Mouse (Mus musculus) thymus, postnatal 14 days (tissue): Measurements from ENCODE around the gene Pak3.

ENCODE experiments used
- DNase-seq: peaks from one replicate; pipeline ENCODE4 v3.0.0; 2021

Pak3 gene

DNA sequence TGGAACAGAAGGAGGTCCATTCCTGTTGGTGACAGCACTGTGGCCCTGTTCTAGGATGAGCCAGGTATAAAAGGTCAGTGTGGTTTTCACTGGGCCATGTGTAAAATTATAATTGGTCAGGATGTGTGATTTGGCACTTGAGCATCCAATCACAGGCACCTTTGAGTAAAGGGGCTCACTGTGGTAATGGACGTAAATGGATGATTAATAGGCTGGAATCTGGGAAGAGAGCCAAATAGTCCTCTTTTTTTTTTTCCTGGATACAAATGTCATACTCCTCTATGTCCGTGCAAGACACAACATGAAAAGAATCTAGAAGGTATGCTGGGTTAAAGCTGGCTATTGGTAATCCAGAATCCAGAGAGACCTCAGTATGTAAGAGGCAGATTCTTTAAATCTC lies 147.4 kb downstream of the Pak3 start:
- no peak for DNase-seq

GRCm38 (mm10) chrX:143666991-143667390 lies 148.6 kb downstream of the Pak3 start:
- DNase-seq, result peak; percentile 2

DNA sequence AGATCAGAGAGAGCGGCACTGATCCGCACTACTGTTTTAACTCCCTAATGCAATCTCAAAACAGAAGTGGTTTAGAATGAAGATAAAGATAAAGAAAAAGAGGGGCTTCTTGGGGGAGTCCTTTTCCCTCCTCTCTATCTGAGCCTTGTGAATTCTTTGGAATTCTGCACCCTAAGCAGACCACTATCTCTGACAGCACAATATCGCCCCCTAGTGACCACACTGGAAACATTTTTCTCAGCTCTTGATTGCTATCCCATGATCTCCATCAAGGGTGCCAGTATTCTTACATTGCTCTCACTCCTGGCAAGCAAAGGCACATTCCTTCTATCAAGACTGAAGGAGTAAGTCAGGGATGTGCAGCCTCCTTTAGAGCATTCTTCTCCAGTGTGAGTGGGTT lies 149.9 kb downstream of the Pak3 start:
- no peak for DNase-seq

DNA sequence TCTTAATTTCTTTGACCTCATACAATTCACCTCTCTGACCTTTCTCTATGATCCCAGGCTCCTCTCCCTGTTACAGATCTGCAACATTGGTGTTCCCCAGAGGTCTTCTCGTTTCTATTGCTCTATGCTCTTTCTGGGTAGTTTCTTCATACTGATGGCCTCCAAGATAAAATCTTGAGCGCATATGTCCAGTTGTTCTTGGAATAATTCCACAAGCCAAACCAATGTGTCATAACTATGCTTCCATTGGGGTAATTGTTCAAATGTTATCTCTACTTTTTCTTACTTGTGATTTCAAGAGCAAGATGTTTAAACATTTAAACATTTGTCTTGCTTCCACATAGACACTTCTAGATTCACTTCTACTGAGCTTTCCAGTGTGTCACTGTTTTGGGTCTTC lies 160.2 kb downstream of the Pak3 start:
- DNase-seq, result no peak

GRCm38 (mm10) chrX:143722250-143722649 lies 203.9 kb downstream of the Pak3 start:
- DNase-seq, result no peak

DNA sequence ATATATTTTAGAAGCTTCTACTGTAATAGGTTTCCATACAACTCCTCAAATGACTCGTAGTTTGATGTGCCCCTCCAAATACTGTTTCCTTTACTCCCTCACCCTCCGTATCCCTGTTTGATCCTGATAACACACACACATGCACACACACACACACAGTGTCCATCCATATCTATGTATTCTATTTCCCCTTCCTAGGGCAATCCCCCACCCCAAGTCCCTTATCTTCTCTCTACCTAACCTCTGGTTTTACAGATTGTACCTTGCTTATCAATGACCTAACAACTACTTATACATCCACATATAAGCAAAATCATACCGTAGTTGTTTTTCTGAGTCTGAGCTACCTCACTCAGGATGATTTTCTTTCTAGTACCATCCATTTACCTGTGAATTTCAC lies 207.0 kb downstream of the Pak3 start:
- no peak for DNase-seq

DNA sequence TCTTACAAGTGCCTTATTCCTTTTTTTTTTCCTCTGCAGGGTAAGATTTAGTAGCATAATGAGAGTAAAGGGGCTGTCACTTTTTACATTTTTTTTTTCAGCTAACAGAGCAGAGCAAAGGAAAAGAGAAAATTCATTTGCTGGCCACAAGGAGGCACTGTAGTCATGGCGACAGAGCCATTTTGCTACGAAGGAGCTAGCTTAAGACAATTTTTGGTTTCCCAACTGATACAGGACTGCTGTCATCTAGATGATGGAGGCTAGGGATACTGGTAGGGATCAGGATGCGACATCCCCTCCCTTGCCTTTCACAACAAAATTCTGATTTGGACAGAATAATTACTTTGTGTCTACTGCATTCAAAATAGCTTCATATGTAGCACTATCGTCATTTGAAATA lies 217.6 kb downstream of the Pak3 start:
- no peak for DNase-seq

- DNase-seq, result no peak
These were observed 220.8 kb downstream of the Pak3 start for GRCm38 (mm10) chrX:143739171-143739570.

DNA sequence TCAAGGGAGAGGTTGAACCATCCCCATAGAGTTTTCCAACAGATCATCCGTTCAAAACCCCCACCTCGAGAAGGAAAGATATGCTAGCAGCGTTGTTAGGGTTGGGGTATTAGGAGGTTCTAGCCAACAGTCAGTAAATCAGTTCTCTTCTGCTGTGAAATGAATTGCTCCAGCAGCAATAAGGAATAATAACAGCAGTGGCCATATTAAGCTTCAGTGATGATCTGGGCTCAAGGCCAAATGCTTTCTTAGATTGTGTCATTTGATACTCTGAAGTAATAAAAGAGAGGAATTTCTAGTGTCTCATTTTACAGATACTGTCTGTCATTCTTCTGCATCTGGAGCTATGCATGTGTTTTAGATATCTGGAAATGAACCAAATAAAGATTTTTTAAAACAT lies 244.2 kb downstream of the Pak3 start:
- DNase-seq, result no peak

GRCm38 (mm10) chrX:143815948-143816347 lies 297.6 kb downstream of the Pak3 start:
- DNase-seq, result no peak

DNA sequence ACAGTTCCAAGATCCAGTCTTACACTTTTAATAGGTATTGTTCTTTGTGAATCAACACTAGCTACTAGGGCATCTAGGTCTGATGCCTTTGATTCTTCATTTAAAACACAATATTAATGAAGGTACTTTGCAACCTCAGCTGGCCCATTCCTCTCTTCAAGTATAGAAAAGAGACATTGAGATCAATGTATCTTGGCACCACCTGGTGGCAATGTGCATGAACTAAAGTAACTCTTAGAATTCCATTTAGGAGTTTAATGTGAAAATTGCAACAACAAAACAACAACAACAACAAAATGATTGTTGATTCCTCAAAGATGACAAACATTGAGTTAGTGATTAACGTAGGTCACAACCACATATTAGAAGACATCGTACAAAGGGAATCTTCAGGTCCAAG lies 300.6 kb downstream of the Pak3 start:
- no peak for DNase-seq

DNA sequence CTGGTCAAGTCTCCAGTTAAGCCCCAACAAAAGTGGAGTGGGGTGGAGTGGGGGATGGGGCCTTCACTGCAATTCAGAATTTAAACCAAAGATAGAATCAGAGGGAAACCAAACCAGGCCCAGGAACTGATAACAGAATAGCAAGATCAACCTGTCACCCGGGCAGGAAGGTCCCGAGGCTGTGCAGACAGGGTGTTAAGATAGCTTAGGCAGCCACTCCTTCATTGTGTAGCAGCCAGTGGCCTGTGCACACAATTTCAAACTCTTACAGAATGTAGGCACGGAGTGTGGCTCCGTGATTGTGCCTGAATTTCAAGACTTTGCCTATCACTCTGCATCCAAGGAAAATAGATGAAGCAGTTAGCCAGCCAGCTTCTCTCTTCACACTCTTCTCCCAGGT lies 308.1 kb downstream of the Pak3 start:
- no peak for DNase-seq

GRCm38 (mm10) chrX:143827212-143827611 lies 308.8 kb downstream of the Pak3 start, which contains the start of gene Capn6:
Gene Capn6, minus strand, starts transcription at chrX:143827414.
- no peak for DNase-seq

DNA sequence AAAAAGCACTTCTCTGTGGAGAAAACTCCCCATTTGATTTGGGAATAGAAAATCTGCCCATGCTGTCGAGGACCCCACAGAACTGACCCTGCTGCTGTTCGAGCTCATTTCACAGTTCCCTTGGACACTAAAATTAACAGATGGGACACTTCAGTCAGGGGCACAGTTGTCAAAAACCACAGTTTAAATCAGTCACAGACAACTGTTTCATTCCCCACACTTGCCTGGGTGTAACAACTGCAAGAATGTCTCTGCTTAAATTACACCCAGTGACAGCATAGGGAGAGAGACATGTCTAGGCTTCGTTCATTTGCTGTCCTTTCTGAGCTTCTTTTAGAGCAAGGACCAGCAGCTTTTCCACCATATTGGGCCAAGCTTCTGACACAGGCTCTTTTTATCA lies 328.2 kb downstream of the Pak3 start:
- no peak for DNase-seq
